Mouse (Mus musculus) heart, postnatal 0 days (tissue): ENCODE data around the gene Tiam2. TPM values are rescaled to one million over a fixed set of nuclear protein-coding genes. Genes with fewer than 3 reads are reported as not detected.
"Not testable (repeated sequence)": the region's sequence is repeated elsewhere in the genome, so short reads cannot be mapped to it uniquely, and the experiment has no call there.

Source experiments
- ATAC-seq: fragments of 200-750 bp; cut with Nextera tagmentation; 2 replicates; pipeline ENCODE4 v1.8.0; 2017; ENCODE audit warnings: low read depth, moderate number of reproducible peaks, moderate library complexity; ENCODE audit not compliant: insufficient read depth
- DNase-seq: peaks from one replicate; pipeline ENCODE4 v3.0.0-alpha.2; 2016; ENCODE audit warnings: low spot score
- H3K27ac ChIP-seq: fragments of 300-500 bp; sonication (generic); 2 replicates; pipeline ENCODE4 v1.5.1; 2014; ENCODE audit warnings: low read depth, mild to moderate bottlenecking
- H3K27me3 ChIP-seq: fragments of 300-500 bp; sonication (generic); 2 replicates; pipeline ENCODE4 v1.6.1; 2014; ENCODE audit warnings: low read length, mixed read lengths; ENCODE audit not compliant: control insufficient read depth, insufficient read depth
- H3K36me3 ChIP-seq: fragments of 300-500 bp; sonication (generic); replicated peaks from 2 replicates; pipeline ENCODE4 v1.6.1; 2014; ENCODE audit warnings: low read length, mixed read lengths; ENCODE audit not compliant: control insufficient read depth, insufficient read depth
- H3K4me1 ChIP-seq: fragments of 300-500 bp; sonication (generic); 2 replicates; pipeline ENCODE4 v1.6.1; 2014; ENCODE audit warnings: antibody characterized with exemption; ENCODE audit not compliant: control insufficient read depth, insufficient read depth
- H3K4me2 ChIP-seq: fragments of 300-500 bp; sonication (generic); 2 replicates; pipeline ENCODE4 v1.6.1; 2014; ENCODE audit warnings: low read depth, mild to moderate bottlenecking, low read length, moderate library complexity
- H3K4me3 ChIP-seq: fragments of 300-500 bp; sonication (generic); 2 replicates; pipeline ENCODE4 v1.5.1; 2014; ENCODE audit warnings: low read depth, low read length
- H3K9ac ChIP-seq: fragments of 300-500 bp; sonication (generic); replicated peaks from 2 replicates; pipeline ENCODE4 v1.6.1; 2014; ENCODE audit warnings: low read depth, low read length, mixed read lengths
- H3K9me3 ChIP-seq: fragments of 300-500 bp; sonication (generic); replicated peaks from 2 replicates; pipeline ENCODE4 v1.6.1; 2016; ENCODE audit warnings: low read length; ENCODE audit not compliant: control insufficient read depth
- CTCF ChIP-seq: IDR thresholded peaks from 2 replicates; pipeline ENCODE4 v1.5.1; 2016; ENCODE audit warnings: antibody characterized with exemption, control low read depth, low read depth
- EP300 ChIP-seq: IDR thresholded peaks from 2 replicates; pipeline ENCODE4 v1.6.1; 2016; ENCODE audit warnings: antibody characterized with exemption, low read depth
- WGBS: fragments of 180-500 bp; shearing (Covaris S2); extraction: QIAGEN DNeasy Blood & Tissue Kit; methylation state at CpG from one replicate; pipeline ENCODE4 v1.1.7; 2014; 5-methylcytosine and 5-hydroxymethylcytosine counted together
- polyA plus RNA-seq: library from polyadenylated mRNA; unstranded; fragments of >200 nt; fragmentation: Nextera tagmentation; extraction: Ambion mirVana; gene quantifications from 2 replicates; pipeline ENCODE4 v1.2.1, GENCODE M21; 2015
- total RNA-seq: library from RNA; depleted of rRNA; stranded (reverse); fragments of >200 nt; gene quantifications from 2 replicates; pipeline ENCODE4 v1.2.3, GENCODE M21; 2014; ENCODE audit warnings: low replicate concordance

Tiam2 gene
- total and polyA plus RNA-seq, 2 experiments from 2014 or later, result 1.7 to 3.6 TPM

DNA sequence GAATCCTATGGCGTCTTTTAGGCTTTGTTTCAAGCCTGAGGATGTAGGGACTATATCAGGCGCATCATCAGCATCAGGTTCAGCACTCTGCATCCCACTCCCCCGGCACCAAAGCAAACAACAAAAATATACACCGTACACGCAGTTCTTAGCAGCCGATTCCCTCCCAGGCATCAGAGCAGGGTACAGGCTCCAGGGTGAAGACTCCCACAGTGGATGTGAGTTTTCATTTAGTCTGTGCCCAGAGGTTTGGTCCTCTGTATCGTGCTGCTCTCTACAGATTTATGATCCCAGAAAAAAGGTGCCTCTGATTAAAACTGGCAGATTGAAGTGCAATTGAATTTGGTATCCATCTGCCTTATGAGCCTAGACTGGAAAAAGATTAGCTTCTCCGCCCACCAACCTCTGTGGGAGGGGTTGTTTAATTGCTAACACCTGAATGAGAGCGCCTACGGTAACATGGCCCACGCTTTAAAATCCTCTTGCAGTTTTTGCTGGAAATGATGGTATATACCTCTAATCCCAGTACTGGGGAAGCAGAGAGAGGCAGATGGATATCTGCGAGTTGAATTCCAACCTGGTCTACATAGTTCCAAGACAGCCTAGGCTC lies 19.0 kb downstream of the Tiam2 start:
- no peak for TF ChIP-seq EP300
- TF ChIP-seq CTCF, result no peak
- no peak overlapping the region for H3K27ac ChIP-seq

DNA sequence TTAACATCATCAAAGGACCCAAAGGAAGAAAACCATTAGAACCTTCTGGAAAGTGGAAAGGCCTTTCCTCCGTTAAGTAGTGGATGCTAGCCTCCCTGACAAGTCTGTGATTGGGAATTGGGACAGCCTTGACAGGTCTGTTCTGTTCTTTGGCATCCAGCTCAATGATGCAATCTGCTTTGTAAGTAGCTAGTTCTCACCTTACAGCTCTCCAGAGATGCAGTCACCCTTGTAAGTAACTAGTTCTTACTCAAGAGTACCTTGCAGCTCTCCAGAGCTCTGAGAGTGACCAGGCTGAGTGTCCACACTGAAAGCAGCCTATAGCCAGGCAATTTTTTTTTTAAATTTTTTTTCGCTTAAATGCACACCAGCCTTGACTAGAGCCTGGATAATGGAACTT lies 21.4 kb downstream of the Tiam2 start:
- H3K4me1 ChIP-seq, result no peaks in the 10 kb centered on the region
- no peaks in the 10 kb centered on the region for H3K9me3 ChIP-seq
- no peaks in the 10 kb centered on the region for H3K27me3 ChIP-seq
- H3K36me3 ChIP-seq, result no peaks in the 10 kb centered on the region
- 81% methylated on average over 2 of the region's 2 CpGs for WGBS
- TF ChIP-seq CTCF, result no peak
- no peak for TF ChIP-seq EP300
- no peak for DNase-seq
- no peak overlapping the region for H3K4me2 ChIP-seq
- no peak overlapping the region for H3K27ac ChIP-seq
- no peak overlapping the region for H3K4me3 ChIP-seq
- no peak overlapping the region for H3K9ac ChIP-seq
- no peak for ATAC-seq

More for the DNA sequence above, 19.0 kb downstream of the Tiam2 start:
- H3K4me3 ChIP-seq, result no peak overlapping the region
- H3K27me3 ChIP-seq, result no peaks in the 10 kb centered on the region
- no peak for ATAC-seq
- no peaks in the 10 kb centered on the region for H3K36me3 ChIP-seq
- no peak for DNase-seq
- H3K9ac ChIP-seq, result no peak overlapping the region
- 83% methylated on average over 12 of the region's 12 CpGs for WGBS
- H3K4me1 ChIP-seq, result no peaks in the 10 kb centered on the region
- no peaks in the 10 kb centered on the region for H3K9me3 ChIP-seq
- no peak overlapping the region for H3K4me2 ChIP-seq

DNA sequence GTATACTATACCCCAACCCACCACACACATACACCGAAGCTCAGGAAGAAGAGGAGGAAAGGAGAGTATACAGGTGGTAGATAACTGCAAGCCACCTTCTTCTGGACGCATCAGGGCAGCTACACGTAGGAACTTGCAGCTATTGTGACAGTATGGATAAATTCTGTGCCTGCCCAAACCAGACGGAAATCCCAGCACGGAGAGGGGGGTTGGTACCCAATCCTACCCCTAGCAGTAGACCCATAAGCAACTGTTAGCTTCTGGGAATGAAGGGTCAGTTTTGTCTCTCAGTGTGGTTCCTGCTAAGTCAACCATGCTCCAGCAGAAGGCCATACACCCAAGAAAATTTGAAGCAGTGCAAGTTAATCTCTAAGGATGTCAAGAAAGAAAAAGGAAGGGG lies 23.0 kb downstream of the Tiam2 start:
- H3K4me3 ChIP-seq, result no peak overlapping the region
- no peaks in the 10 kb centered on the region for H3K4me1 ChIP-seq
- H3K36me3 ChIP-seq, result no peaks in the 10 kb centered on the region
- no peak overlapping the region for H3K4me2 ChIP-seq
- H3K9me3 ChIP-seq, result no peaks in the 10 kb centered on the region
- ATAC-seq, result no peak
- H3K27ac ChIP-seq, result no peak overlapping the region
- no peak overlapping the region for H3K9ac ChIP-seq
- WGBS, result 80% methylated on average over 5 of the region's 5 CpGs
- TF ChIP-seq CTCF (no peak), EP300 (no peak)
- no peaks in the 10 kb centered on the region for H3K27me3 ChIP-seq
- no peak for DNase-seq

DNA sequence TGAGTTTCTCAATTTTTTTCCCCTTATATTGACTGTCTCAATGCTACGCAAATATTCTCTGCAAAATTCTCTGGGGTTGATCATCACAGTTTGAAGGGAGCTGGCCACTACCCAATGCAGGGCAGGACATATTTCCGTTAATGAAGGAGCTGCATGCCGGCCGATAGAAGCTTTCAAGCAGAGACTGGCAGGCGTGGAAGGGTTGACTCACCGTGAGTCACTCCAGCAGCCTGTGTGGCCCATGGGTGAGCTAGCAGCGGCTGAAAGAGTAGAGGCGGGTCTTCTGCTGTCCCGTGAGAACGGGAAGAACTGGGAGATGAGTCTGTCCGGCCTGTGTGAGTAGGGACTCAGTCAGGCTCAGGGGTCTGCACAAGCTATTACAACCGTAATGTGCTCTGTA lies 23.6 kb downstream of the Tiam2 start:
- peak; percentile 64 for DNase-seq
- WGBS, result 29% methylated on average over 12 of the region's 12 CpGs
- no peak overlapping the region for H3K27ac ChIP-seq
- no peak for TF ChIP-seq EP300
- no peak for TF ChIP-seq CTCF
- H3K9me3 ChIP-seq, result no peaks in the 10 kb centered on the region
- peak; percentile 70 for ATAC-seq
- H3K27me3 ChIP-seq, result no peaks in the 10 kb centered on the region
- no peaks in the 10 kb centered on the region for H3K36me3 ChIP-seq
- H3K9ac ChIP-seq, result no peak overlapping the region
- H3K4me2 ChIP-seq, result no peak overlapping the region
- H3K4me1 ChIP-seq, result no peaks in the 10 kb centered on the region
- no peak overlapping the region for H3K4me3 ChIP-seq

DNA sequence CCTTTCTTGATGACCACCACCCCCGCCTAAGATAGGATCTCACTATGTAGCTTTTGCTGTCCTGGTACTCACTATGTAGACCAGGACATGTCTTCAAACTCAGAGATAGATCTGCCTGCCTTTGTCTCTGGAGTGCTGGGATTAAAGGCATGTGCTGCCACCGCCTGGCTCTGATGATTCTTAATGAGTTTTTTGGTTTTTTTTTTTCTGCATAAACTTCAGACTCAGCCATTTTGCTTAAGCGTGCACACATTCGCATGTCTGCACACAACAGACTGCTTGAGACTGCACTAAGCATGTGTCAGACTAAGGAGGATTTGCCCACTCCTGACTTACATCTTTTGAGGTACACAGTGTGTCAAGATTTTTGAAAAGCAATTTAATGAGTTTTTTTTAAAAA lies 24.0 kb downstream of the Tiam2 start:
- no peak for TF ChIP-seq CTCF
- no peak for TF ChIP-seq EP300
- H3K4me2 ChIP-seq, result no peak overlapping the region
- no peak overlapping the region for H3K9ac ChIP-seq
- no peaks in the 10 kb centered on the region for H3K27me3 ChIP-seq
- no peak overlapping the region for H3K4me3 ChIP-seq
- H3K27ac ChIP-seq, result no peak overlapping the region
- ATAC-seq, result no peak; the same call in 1 of the 2 replicates
- H3K4me1 ChIP-seq, result no peaks in the 10 kb centered on the region
- H3K9me3 ChIP-seq, result no peaks in the 10 kb centered on the region
- DNase-seq, result no peak
- 79% methylated on average over 4 of the region's 4 CpGs for WGBS
- H3K36me3 ChIP-seq, result no peaks in the 10 kb centered on the region

DNA sequence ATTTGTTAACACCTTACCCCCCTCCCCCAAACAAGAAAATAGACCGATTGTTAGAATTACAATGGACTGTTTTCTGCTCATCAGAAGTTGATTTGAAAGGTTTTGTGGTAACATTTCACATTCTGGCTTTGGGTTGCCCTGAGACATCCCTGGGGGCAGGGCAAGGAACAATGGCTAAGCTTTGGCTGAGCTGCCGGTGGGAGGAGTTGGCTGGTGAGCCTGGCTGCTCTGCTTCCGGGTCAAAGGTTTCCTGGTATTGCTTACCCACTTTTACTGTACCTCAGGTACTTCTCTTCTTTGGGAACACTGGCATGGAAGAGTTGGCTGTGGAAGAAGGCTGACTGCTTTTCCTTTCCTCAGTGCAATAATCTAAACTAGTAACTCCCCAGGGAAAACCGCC lies 25.3 kb downstream of the Tiam2 start:
- no peak for ATAC-seq
- no peaks in the 10 kb centered on the region for H3K9me3 ChIP-seq
- no peak overlapping the region for H3K4me3 ChIP-seq
- H3K36me3 ChIP-seq, result no peaks in the 10 kb centered on the region
- no peaks in the 10 kb centered on the region for H3K27me3 ChIP-seq
- TF ChIP-seq CTCF, result no peak
- TF ChIP-seq EP300, result no peak
- no peak overlapping the region for H3K9ac ChIP-seq
- H3K4me1 ChIP-seq, result no peaks in the 10 kb centered on the region
- H3K27ac ChIP-seq, result no peak overlapping the region
- 63% methylated on average over 4 of the region's 4 CpGs for WGBS
- DNase-seq, result no peak
- H3K4me2 ChIP-seq, result no peak overlapping the region

DNA sequence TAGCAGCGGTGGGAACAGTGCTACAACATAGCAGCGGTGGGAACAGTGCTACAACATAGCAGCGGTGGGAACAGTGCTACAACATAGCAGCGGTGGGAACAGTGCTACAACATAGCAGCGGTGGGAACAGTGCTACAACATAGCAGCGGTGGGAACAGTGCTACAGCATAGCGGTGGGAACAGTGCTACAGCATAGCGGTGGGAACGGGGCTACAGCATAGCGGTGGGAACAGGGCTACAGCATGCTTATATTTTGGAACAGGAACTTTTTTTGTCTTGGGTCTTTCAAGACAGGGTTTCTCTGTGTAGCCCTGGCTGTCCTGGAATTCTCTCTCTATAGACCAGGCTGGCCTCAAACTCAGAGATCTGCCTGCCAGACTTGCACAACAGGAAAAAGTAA lies 26.8 kb downstream of the Tiam2 start:
- not testable (repeated sequence) for H3K4me1 ChIP-seq, H3K27me3 ChIP-seq, H3K4me3 ChIP-seq, ATAC-seq, H3K36me3 ChIP-seq, H3K9ac ChIP-seq, H3K4me2 ChIP-seq, H3K27ac ChIP-seq, DNase-seq, H3K9me3 ChIP-seq
- 96% methylated on average over 8 of the region's 10 CpGs for WGBS
